Mouse (Mus musculus): ENCODE data around the gene Spr.
"Not testable (repeated sequence)": the region's sequence is repeated elsewhere in the genome, so short reads cannot be mapped to it uniquely, and the experiment has no call there.

Gene Spr

DNA sequence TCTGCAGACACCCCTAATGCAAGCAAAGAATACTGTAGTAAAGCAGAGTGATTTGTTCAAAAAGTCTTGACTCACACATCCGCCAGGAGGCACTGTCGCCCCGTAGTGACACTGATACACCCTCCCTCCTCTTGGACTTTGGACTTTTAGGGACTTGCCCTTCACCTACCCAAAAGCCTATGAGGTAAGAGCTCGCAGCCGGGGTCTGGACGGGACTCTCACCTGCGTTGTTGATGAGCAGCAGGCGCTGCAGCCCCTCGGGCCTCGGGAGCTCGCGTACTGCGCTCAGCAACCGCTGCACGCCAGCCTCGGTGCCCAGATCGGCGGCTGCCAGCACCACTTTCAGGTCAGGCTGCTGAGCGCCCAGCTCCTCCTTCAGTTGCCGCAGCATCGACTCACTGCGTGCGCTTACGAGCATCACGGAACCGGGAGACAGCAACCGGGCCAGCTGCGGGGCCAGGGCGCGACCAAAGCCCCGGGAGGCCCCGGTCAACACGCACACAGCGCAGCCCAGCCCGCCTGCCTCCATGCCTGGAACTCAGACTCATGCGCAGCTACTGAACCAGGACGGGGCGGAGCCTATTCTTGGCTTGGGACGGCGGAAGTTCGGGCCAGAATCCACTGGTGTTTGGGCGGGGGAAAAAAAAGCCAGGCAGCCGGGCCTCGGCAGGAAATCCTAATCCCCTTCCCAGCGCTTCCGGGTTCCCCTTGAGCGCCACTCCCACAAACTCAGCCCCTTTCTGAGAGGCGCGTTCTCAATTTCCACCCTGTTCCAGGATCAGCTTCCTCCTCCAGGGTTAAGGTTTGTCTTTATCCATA lies at the start of gene Spr:
Gene Spr (minus strand): TSS at position 550 of the 819 bp plus-strand sequence.
- in situ Hi-C loops (cut with MboI, MseI) = no loop called here

DNA sequence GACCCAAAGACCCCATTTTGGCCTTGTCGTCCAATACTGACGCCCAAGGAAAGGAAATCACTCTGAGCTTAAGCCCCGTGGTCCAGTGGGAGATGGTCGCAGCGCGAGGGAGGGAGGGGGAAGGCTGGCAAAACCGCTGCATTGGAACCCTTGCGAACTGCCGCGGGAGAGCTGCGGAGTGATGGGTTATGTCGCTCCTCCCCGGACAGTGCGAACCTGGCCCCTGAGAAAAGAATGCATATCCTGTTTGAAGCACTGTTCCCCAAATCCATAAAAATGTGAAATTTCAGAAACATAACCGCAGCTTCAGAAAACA lies 49.1 kb upstream of the Spr start:
- in situ Hi-C loops (cut with MboI, MseI) = no loop called here

DNA sequence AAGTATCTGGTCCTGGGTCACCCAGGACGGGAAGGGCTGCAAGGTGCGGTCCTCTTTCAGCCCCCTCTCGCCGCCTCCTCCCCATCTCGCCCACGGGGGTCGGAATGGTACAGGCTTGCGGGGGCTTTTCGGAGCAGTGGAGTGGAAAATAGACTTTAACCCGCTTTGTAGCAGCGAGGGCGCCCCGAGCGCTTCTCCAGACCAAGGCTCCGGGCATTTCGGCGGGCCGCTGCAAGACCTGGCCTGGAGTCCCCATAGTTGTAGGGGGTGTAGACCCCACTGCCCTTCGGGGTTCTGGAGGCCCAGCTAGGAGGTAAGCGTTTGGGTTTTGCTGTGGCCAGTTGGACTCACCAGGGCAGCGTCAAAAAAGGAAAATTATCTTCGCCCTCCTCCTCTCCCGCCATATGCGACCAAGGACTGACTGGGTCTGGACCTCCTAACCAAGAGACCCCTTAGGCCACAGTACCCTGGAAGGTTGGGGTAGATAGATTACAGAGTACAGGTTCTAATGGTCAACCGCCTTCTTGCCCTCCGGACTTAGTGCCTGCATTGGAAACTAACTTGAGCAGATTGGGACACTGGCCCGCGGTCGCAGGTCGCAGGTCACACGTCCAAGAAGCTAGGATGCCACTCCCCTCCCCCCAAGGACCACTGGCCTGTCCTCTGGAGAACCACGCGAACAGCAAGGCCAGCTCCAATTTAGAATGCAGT lies 48.6 kb upstream of the Spr start:
- in situ Hi-C loops (cut with MboI, MseI) = no loop called here

DNA sequence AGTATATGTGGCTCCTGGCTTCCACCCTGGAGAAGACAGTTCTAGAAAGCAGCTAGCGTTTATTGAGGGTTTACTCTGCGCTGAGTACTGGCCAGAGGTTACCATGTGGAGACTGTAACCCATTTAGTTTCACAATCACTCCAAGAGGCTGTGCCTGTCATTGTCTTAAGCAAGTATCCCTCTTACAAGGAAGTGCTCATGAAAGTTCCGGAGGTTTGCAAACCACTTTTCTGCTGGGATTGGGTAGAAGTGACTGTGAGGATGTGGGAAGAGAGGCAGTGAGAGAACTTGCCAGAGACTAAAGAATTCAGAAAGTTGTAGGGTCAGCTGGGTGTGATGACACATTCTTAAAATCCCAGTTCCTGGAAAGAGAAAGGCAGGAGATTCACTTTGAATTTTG lies 46.4 kb upstream of the Spr start:
- in situ Hi-C loops (cut with MboI, MseI) = no loop called here

DNA sequence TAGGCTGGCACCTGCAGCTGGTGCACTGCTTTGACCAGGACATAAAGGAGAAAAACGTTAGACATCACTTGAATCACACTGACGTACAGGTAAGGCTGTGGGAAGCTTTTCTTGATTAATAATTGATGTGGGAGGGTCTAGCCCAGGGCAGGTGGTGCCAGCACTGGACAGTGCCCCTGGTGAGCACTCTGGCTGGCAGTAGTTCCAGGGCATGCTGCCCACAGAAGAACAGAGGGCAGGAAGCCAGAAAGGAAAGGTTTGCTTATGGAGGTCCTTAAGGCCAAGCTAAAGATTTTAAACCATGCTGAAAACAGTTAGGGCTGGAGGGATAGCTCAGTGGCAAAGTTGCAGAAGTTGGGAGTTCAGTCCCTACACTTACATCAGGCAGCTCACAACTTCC lies 42.5 kb upstream of the Spr start:
- in situ Hi-C loops (cut with MboI, MseI) = no loop called here

DNA sequence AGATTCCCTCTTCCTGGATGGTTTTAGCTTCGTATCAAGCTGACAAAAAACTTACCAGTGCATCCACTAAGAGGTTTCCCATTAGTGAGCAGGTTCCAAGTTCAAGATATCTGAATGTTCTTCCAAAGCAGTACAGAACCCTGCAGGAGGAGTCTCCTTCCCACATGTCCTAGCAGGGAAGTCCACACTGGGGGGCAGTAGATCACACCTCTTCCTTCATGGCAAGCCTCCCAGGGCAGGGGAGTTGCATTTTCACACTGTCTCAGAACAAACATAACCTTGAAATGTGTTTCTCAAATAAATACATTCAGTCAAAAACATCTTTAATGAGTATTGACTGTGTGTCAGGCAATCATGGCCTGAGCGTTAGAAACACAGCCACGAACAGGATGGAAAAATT lies 42.0 kb upstream of the Spr start:
- in situ Hi-C loops (cut with MboI, MseI) = no loop called here

DNA sequence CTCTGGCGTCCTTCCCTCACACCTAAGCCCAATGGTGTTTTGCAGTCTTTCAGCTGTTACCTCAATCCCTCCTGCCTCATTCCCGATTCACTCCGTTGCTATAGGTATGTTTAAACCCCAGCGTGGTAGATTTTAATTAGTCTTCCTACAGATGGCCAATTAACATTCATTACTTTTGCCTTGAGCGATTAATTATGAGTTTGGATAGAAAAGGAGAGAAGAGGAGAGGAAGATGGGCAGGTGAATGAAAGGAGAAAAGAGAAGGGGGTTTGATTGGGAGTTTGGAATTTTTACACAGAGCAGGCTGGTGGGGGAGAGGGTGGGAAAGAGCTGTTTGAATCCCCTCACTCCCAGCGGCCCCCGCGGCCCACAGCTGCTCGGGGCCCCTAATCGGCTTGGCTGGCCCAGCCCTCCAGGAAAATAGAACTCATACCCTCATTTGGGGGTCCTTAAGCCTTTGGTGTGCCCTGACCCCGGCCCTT lies 27.9 kb upstream of the Spr start:
- in situ Hi-C loops (cut with MboI, MseI) = loop anchor here (10.0 kb wide), 1 partner anchor 239 kb away; no protein-coding TSS in a partner anchor

DNA sequence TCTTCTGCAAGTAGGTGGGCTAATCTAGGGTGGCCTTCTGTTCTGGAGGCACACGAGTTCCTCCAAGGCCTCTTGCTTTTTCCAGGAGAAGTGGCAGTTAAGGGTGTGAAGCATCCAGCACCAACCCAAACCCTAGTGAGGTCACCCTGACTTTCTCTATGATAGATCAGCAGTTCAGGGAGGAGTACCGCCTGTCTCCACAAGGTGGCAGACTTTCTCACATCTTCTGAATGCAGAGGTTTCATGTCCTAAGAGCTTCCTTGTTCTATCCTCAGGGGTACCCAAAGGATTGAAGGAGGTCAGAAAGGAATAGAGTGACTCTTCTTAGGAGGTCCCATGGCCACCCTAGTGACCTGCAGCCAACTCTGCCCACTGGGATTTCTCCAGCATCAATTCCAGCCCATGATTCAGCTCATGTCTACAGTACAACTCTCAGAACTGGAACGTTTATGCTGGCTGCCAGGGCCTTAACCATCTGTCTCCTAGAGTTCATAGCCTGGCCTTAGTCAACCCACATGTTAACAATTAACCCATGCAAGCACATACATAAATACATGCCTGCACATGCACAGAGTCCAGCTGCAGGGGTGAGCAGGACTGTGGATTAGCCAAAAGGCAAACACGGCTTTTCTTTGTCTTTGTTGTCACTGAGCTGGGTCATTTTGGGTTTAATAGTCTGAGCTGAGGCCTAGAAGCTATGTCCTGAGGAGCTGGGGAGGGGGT lies 22.8 kb upstream of the Spr start:
- in situ Hi-C loops (cut with MboI, MseI) = loop anchor here (10.0 kb wide), 1 partner anchor 244 kb away; no protein-coding TSS in a partner anchor

DNA sequence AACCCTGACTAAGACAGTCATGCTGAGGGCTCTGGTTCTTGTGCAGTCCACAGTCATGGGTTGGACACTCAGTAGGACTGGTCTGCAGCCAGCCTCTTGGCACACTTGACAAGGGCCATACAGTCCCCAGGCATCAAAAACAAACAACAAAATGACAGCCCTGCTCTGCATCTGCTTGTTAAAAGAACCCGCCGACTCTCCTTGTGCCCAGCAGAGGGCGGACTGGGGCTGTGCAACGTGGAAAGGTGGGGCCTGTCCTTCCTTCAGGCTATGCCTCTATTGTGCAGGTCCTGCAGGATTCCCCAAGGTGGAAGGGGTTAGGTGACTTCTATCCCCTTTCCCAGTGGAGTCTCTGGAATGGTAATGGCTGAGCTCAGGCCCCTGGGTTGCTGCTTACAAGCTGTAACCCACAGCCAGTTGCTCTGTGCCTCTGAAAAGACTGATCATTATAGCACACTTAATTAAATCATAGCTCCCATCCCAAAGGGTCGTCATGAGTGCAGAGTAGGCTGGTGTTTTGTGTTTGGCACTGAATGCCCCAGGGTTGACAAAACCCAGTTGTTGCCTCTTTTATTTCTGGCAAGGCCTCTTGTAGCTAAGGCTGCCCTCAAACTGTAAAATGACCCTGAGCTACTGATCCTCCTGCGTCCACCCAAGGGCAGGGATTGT lies 21.7 kb upstream of the Spr start:
- in situ Hi-C loops (cut with MboI, MseI) = loop anchor here (5.0 kb wide), 1 partner anchor 73 kb away; no protein-coding TSS in a partner anchor

DNA sequence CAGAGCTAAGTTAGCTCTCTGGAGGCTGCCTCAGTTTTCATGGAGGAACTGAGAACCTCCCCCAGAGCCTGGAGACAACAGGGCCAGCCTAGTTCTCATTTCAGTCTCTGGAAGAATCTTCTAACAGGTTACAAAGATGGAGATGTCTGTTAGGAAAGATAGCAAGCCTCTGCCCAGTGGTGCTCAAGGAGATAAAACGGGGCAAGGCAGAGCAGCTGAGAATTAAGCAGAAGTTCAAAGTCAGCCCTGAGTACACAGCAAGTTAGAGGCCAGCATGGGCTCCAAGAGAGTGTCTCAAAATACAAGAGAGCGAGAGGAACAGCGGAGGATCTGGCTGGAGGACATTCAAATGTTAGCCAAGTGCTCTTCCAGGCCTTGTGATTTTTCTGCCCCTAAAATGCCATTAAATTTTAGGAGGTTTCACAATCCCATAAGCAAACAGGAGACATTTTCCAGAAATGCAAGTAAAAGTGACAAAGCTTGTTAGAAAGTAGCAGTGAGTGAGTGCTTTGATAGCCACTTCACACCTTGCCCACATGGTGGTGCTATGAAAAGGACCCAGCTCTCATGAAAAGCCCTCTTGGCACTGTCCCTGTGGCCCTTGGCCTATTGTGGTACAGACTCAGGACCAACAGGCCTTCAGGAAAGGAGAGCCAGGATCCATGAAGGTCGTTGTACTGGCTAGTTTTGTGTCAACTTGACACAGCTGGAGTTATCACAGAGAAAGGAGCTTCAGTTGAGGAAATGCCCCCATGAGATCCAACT lies 20.7 kb upstream of the Spr start:
- in situ Hi-C loops (cut with MboI, MseI) = loop anchor here (5.0 kb wide), 1 partner anchor 74 kb away; no protein-coding TSS in a partner anchor

DNA sequence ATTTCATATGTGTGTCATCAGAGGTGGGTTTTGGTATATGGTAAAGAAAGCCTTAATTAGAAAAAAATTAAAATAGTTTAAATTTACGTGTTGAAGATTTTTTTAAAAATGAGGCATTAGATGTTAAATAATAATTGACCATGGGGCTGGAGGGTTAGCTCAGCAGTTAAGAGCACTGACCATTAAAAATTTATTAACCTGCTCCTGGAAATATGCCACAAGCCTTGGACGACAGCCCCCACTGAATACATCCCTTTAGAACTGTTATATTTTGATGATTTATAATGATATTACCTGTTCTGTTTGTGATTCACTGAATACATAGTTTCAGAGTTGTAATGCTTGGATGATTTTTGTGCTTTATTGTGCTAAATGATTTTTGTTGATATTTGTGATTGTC lies 19.0 kb upstream of the Spr start:
- in situ Hi-C loops (cut with MboI, MseI) = loop anchor here (5.0 kb wide), 1 partner anchor 76 kb away; no protein-coding TSS in a partner anchor

DNA sequence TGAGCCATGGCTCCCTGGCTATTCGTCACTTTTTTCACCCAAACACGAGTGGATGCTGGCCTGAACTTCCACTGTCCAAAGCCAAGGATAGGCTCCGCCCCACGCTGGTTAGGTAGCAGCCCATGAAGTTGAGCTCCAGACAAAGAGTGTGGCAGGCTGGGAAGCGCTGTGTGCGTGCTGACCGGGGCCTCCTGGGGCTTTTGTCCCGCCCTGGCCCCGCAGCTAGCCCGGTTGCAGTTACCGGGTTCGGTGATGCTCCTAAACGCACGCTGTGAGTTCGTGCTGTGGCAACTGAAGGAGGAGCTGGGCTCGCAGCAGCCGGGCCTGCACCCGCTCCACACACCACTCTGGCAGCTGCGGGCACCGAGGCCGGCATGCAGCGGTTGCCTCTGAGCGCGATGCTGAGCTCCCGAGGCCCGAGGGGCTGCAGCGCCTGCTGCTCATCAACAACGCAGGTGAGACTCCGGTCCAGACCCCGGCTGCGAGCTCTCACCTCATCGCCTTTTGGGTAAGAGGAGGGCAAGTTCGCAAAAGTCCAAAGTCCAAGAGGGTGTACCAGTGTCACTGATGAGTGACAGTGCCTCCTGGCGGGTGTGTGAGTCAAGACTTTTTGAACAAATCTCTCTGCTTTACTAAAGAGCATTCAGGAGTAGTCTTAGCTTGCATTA lies 17.4 kb upstream of the Spr start:
- in situ Hi-C loops (cut with MboI, MseI) = loop anchor here (5.0 kb wide), 1 partner anchor 77 kb away; no protein-coding TSS in a partner anchor

DNA sequence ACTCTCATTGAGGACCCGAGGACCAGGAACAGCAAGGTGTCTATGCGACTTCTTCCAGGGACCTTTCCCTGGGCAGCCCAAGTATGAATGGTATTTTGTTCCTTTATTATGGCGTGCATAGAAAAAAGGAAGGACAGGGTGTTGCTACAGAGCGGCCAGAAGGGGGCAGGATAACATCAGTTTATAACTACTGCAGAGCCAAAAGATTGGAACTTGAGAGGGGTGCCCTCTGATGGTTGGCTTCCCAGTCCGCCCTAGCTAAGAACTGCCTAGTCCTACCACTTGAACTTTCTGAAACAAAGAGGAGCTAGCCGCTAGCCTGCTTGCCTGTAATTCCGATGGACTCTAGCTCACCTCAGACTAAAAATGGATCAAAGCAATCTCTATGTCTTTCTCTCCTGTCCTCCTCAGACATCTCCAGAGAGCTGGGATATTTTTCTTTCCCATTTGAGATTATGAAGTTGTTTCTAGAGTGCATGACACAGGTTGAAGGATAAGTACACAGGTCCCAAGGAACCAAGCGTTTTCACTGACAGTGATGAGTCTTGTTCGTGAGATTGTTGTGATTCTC lies 16.5 kb upstream of the Spr start:
- in situ Hi-C loops (cut with MboI, MseI) = no loop called here

DNA sequence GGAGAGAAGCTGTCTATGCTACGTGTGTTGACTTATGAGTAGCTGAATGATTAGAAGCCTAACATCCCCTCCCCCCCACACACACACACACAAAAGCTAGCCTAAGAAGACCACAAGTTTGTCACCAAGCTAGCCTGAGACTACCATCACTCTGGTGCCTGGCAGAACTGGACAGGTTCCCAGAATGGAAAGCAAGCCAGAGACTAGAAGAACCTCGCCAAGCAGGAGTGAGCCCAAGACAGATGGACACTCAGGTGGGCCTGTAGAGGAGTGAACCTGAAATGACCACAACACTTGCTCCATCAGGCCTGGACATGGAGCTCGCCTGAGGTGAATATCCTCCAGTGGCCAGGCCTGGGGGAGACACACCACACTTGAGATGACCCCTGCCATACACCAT lies 12.8 kb upstream of the Spr start:
- in situ Hi-C loops (cut with MboI, MseI) = no loop called here

DNA sequence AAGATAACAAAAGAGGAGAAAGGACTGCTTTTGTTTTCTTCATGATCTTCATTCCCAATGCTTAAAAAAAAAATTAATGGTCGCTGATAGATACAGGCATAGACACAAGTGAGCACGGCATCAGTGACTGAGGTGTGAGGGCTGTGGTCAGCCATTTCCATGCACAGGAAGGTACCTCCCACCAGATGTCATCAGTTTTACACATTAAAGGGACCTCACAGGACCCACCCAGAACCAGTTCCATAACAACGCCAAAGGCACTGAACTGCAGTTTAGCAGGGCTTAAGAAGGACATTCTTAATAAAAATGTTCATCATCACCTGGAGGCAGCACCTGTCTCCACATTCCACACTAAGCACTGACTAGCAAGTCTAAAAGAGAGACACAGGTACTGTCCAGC lies 10.1 kb upstream of the Spr start:
- in situ Hi-C loops (cut with MboI, MseI) = no loop called here

DNA sequence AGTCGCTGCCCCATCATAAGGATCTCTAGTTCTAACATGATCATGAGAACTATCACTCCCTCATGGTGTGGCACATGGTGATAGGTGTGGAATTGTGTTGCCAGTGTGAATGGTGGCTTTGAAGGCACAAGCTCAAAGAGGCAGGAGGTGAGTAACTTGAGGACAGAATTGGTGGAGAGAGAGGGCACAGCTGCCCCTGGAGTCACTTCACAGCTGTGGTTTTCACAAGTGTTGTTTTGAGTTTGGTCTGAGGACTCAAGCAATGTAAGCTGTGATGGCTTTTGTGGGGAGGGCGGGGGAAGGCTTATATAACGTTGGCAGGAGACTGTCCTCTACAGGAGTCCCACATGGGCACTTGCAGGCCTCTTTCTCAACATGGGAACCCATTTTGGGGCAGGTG lies 6.9 kb upstream of the Spr start:
- in situ Hi-C loops (cut with MboI, MseI) = no loop called here

DNA sequence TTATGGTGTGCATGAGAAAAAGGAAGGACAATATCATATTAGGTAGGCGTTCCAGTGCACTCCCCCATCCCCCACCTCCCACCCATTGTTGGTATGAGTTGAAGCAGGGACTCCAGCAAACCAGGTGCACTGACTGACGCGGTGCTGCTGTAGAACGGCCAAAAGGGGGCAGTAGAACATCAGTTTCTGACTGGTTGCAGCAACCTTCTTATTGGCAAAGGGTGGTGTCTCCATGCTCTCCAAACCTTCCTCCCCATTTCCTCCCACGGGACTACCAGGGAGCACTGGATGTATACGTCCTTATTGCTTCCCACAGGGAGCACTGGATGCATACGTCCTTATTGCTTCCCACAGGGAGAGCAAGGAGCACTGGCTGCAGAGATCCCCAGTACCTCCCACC lies 3.4 kb upstream of the Spr start:
- in situ Hi-C loops (cut with MboI, MseI) = not testable (repeated sequence)

DNA sequence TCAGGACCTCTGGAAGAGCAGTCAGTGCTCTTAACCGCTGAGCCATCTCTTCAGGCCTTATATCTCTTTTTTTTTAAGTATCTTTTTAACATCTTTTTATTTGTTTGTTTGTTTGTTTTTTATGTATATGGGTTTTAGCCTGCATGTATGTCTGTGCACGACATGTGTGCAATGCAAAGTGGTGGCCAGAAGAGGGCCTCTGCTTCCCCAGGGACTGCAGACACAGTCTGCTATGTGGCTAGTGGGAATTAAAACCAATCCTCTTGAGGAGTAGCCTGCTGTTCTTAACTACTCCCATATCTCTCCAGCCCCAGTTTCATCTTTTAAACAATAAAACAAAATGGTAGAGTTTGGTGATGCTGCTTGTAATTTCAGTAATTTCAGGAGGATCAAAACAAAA lies 2.0 kb upstream of the Spr start:
- in situ Hi-C loops (cut with MboI, MseI) = no loop called here

DNA sequence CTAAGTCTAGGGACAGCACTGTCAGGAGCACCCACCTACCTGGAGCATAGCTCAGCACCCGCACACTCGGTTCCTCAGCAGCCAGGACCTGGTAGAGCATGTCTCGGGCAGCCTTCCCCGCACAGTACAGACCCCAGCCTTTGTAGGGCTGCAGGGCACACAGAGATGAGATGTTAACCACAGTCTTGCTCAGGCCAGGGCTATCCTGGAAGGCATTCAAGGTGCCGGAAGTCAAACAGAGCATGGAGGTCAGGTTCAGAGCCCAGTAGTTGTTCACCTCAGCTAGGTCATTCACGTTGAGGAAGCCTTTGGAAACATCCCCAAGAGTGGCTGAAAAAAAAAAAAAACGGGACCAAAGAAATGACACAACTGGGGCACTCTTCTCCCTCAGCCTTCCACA lies 782 bp downstream of the Spr start:
- in situ Hi-C loops (cut with MboI, MseI) = not testable (repeated sequence)

DNA sequence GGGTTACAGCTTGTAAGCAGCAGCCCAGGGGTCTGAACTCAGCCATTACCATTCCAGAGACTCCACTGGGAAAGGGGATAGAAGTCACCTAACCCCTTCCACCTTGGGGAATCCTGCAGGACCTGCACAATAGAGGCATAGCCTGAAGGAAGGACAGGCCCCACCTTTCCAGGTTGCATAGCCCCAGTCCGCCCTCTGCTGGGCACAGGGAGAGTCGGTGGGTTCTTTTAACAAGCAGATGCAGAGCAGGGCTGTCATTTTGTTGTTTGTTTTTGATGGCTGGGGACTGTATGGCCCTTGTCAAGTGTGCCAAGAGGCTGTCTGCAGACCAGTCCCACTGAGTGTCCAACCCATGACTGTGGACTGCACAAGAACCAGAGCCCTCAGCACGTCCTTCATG lies 4.8 kb downstream of the Spr start:
- in situ Hi-C loops (cut with MboI, MseI) = not testable (repeated sequence)

Data from T-helper 1 cell (primary cell).